Mouse (Mus musculus): ENCODE measurements around the gene Rbm42. TPM values are rescaled to one million over a fixed set of nuclear protein-coding genes. Genes with fewer than 3 reads are reported as not detected.

Rbm42 gene
- polyA plus RNA-seq, 1 experiment from 2014 or later: 112 TPM

- no peak for TF ChIP-seq CTCF (IDR thresholded peaks at IDR 0.05; ENCODE audit: low read depth)
- ATAC-seq (replicated peaks; ENCODE audit: low FRiP score, low read depth) (peak; percentile 74), DNase-seq (ENCODE audit: low spot score) (peak; percentile 72)
- 16% methylated on average over 3 of the region's 3 CpGs for WGBS
- Histone ChIP-seq H3K27me3 (ENCODE audit: insufficient read depth, low read length) (no peaks in the 10 kb centered on the region), H3K36me3 (ENCODE audit: insufficient read depth, low read length) (no peaks in the 10 kb centered on the region), H3K27ac (peak overlapping the region; percentile 60), H3K9me3 (replicated peaks; ENCODE audit: low read length) (no peaks in the 10 kb centered on the region), H3K4me1 (replicated peaks; ENCODE audit: insufficient read depth, low read length) (0 out of 2 replicates have a peak, but pooled peaks cover 5% of the 10 kb centered on the region), H3K9ac (ENCODE audit: low read depth, low read length) (no peak overlapping the region), H3K4me2 (ENCODE audit: low read length) (no peak overlapping the region), H3K4me3 (replicated peaks; ENCODE audit: low read depth, low read length) (no peak overlapping the region)
Observed at GRCm38 (mm10) chr7:30602583-30602982, 47.5 kb downstream of the Rbm42 start.

- TF ChIP-seq CTCF (IDR thresholded peaks at IDR 0.05; ENCODE audit: low read depth): no peak
- Histone ChIP-seq H3K4me1 (replicated peaks; ENCODE audit: insufficient read depth, low read length) (0 out of 2 replicates have a peak, but pooled peaks cover 5% of the 10 kb centered on the region), H3K27me3 (ENCODE audit: insufficient read depth, low read length) (no peaks in the 10 kb centered on the region), H3K9me3 (replicated peaks; ENCODE audit: low read length) (no peaks in the 10 kb centered on the region), H3K9ac (ENCODE audit: low read depth, low read length) (no peak overlapping the region), H3K27ac (peak overlapping the region; percentile 64), H3K4me3 (replicated peaks; ENCODE audit: low read depth, low read length) (no peak overlapping the region), H3K4me2 (ENCODE audit: low read length) (no peak overlapping the region), H3K36me3 (ENCODE audit: insufficient read depth, low read length) (no peaks in the 10 kb centered on the region)
- 68% methylated on average over 7 of the region's 7 CpGs for WGBS
- ATAC-seq (replicated peaks; ENCODE audit: low FRiP score, low read depth) (no peak), DNase-seq (ENCODE audit: low spot score) (no peak)
Observed at GRCm38 (mm10) chr7:30600651-30601050, 49.5 kb downstream of the Rbm42 start.

GRCm38 (mm10) chr7:30599933-30600353 is 50.2 kb downstream of the Rbm42 start:
- no peak overlapping the region for H3K4me3 ChIP-seq (replicated peaks; ENCODE audit: low read depth, low read length)
- ATAC-seq (replicated peaks; ENCODE audit: low FRiP score, low read depth) (peak; percentile 95), DNase-seq (ENCODE audit: low spot score) (peak; percentile 89)
- H3K36me3 ChIP-seq (ENCODE audit: insufficient read depth, low read length): no peaks in the 10 kb centered on the region
- no peaks in the 10 kb centered on the region for H3K9me3 ChIP-seq (replicated peaks; ENCODE audit: low read length)
- no peak for TF ChIP-seq CTCF (IDR thresholded peaks at IDR 0.05; ENCODE audit: low read depth)
- H3K27me3 ChIP-seq (ENCODE audit: insufficient read depth, low read length): no peaks in the 10 kb centered on the region
- 0 out of 2 replicates have a peak, but pooled peaks cover 5% of the 10 kb centered on the region for H3K4me1 ChIP-seq (replicated peaks; ENCODE audit: insufficient read depth, low read length)
- no peak overlapping the region for H3K9ac ChIP-seq (ENCODE audit: low read depth, low read length)
- peak overlapping the region; percentile 75 for H3K27ac ChIP-seq
- H3K4me2 ChIP-seq (ENCODE audit: low read length): no peak overlapping the region
- WGBS: 1% methylated on average over 16 of the region's 16 CpGs

- 94% methylated on average over 12 of the region's 12 CpGs for WGBS
- no peak within 1 kb of the TSS for H3K9ac ChIP-seq (ENCODE audit: low read depth, low read length)
- 0 out of 2 replicates have a peak, but pooled peaks cover 5% of the 10 kb centered on the region for H3K4me1 ChIP-seq (replicated peaks; ENCODE audit: insufficient read depth, low read length)
- ATAC-seq (replicated peaks; ENCODE audit: low FRiP score, low read depth) (no peak), DNase-seq (ENCODE audit: low spot score) (no peak)
- H3K27me3 ChIP-seq (ENCODE audit: insufficient read depth, low read length): no peaks in the 10 kb centered on the region
- no peak for TF ChIP-seq CTCF (IDR thresholded peaks at IDR 0.05; ENCODE audit: low read depth)
- H3K36me3 ChIP-seq (ENCODE audit: insufficient read depth, low read length): no peaks in the 10 kb centered on the region
- H3K4me2 ChIP-seq (ENCODE audit: low read length): no peak within 1 kb of the TSS
- H3K4me3 ChIP-seq (replicated peaks; ENCODE audit: low read depth, low read length): no peak within 1 kb of the TSS
- H3K27ac ChIP-seq: peak within 1 kb of the TSS; percentile 75
- H3K9me3 ChIP-seq (replicated peaks; ENCODE audit: low read length): no peaks in the 10 kb centered on the region
Observed at GRCm38 (mm10) chr7:30598786-30599185, 51.3 kb downstream of the Rbm42 start, which contains the start of gene Zbtb32. Gene Zbtb32, minus strand, starts transcription at chr7:30598909.

GRCm38 (mm10) chr7:30596811-30597210 is 53.3 kb downstream of the Rbm42 start:
- no peak overlapping the region for H3K27ac ChIP-seq
- H3K9me3 ChIP-seq (replicated peaks; ENCODE audit: low read length): no peaks in the 10 kb centered on the region
- no peak overlapping the region for H3K4me3 ChIP-seq (replicated peaks; ENCODE audit: low read depth, low read length)
- no peaks in the 10 kb centered on the region for H3K27me3 ChIP-seq (ENCODE audit: insufficient read depth, low read length)
- ATAC-seq (replicated peaks; ENCODE audit: low FRiP score, low read depth) (no peak), DNase-seq (ENCODE audit: low spot score) (no peak)
- 73% methylated on average over 5 of the region's 5 CpGs for WGBS
- no peaks in the 10 kb centered on the region for H3K4me1 ChIP-seq (replicated peaks; ENCODE audit: insufficient read depth, low read length)
- no peak for TF ChIP-seq CTCF (IDR thresholded peaks at IDR 0.05; ENCODE audit: low read depth)
- no peak overlapping the region for H3K4me2 ChIP-seq (ENCODE audit: low read length)
- no peaks in the 10 kb centered on the region for H3K36me3 ChIP-seq (ENCODE audit: insufficient read depth, low read length)
- H3K9ac ChIP-seq (ENCODE audit: low read depth, low read length): no peak overlapping the region

GRCm38 (mm10) chr7:30596093-30596492 is 54.0 kb downstream of the Rbm42 start:
- Histone ChIP-seq H3K9me3 (replicated peaks; ENCODE audit: low read length) (no peaks in the 10 kb centered on the region), H3K4me3 (replicated peaks; ENCODE audit: low read depth, low read length) (no peak overlapping the region), H3K36me3 (ENCODE audit: insufficient read depth, low read length) (no peaks in the 10 kb centered on the region), H3K27me3 (ENCODE audit: insufficient read depth, low read length) (no peaks in the 10 kb centered on the region), H3K9ac (ENCODE audit: low read depth, low read length) (no peak overlapping the region), H3K4me1 (replicated peaks; ENCODE audit: insufficient read depth, low read length) (no peaks in the 10 kb centered on the region), H3K27ac (no peak overlapping the region), H3K4me2 (ENCODE audit: low read length) (no peak overlapping the region)
- ATAC-seq (replicated peaks; ENCODE audit: low FRiP score, low read depth) (no peak), DNase-seq (ENCODE audit: low spot score) (no peak)
- 85% methylated on average over 5 of the region's 5 CpGs for WGBS
- TF ChIP-seq CTCF (IDR thresholded peaks at IDR 0.05; ENCODE audit: low read depth): no peak

- 80% methylated on average over 3 of the region's 4 CpGs for WGBS
- H3K9ac ChIP-seq (ENCODE audit: low read depth, low read length): no peak overlapping the region
- H3K27ac ChIP-seq: no peak overlapping the region
- H3K4me1 ChIP-seq (replicated peaks; ENCODE audit: insufficient read depth, low read length): peaks cover 6% of the 10 kb centered on the region
- TF ChIP-seq CTCF (IDR thresholded peaks at IDR 0.05; ENCODE audit: low read depth): no peak
- H3K4me2 ChIP-seq (ENCODE audit: low read length): no peak overlapping the region
- no peaks in the 10 kb centered on the region for H3K9me3 ChIP-seq (replicated peaks; ENCODE audit: low read length)
- DNase-seq (ENCODE audit: low spot score): no peak
- no peak for ATAC-seq (replicated peaks; ENCODE audit: low FRiP score, low read depth)
- no peaks in the 10 kb centered on the region for H3K27me3 ChIP-seq (ENCODE audit: insufficient read depth, low read length)
- H3K4me3 ChIP-seq (replicated peaks; ENCODE audit: low read depth, low read length): no peak overlapping the region
- no peaks in the 10 kb centered on the region for H3K36me3 ChIP-seq (ENCODE audit: insufficient read depth, low read length)
Observed at GRCm38 (mm10) chr7:30594510-30595024, 55.5 kb downstream of the Rbm42 start.
